Mouse (Mus musculus): ENCODE results near the gene Chst4. TPM values are rescaled to one million over a fixed set of nuclear protein-coding genes. Genes with fewer than 3 reads are reported as not detected.

Gene Chst4
- total RNA-seq, 2 experiments from 2014 or later = 4.4 to 5.4 TPM

Other genes starting within 250 kb of the Chst4 start
- 1 to 10 TPM; 4.9 to 6.4 TPM for gene Phlpp2, start 171.2 kb downstream of the Chst4 start, total RNA-seq (2021)
- gene Marveld3, start 77.5 kb downstream of the Chst4 start, total RNA-seq (2021) = under 1 TPM; 0.29 to 0.31 TPM
- gene Tat, start 49.3 kb downstream of the Chst4 start, total RNA-seq (2021) = 1 to 10 TPM; 1.3 to 1.6 TPM
- 1 to 10 TPM; 8.0 to 8.7 TPM for gene Zfp612, start 40.0 kb upstream of the Chst4 start, total RNA-seq (2021)
- gene Gm21964, start 61.5 kb upstream of the Chst4 start, total RNA-seq (2021) = not detected
- gene Gm17720, start 63.0 kb upstream of the Chst4 start, total RNA-seq (2021) = not detected
- gene Calb2, start 128.5 kb upstream of the Chst4 start, total RNA-seq (2021) = not detected
- gene Cmtr2, start 175.9 kb upstream of the Chst4 start, total RNA-seq (2021) = 1 to 10 TPM; 2.6 to 2.9 TPM
- gene Hydin, start 227.2 kb upstream of the Chst4 start, total RNA-seq (2021) = under 1 TPM; 0.07 to 0.24 TPM